Mouse (Mus musculus) limb, embryonic 10.5 days (tissue): ENCODE results near the gene Atf3. TPM values are rescaled to one million over a fixed set of nuclear protein-coding genes. Genes with fewer than 3 reads are reported as not detected.

Source experiments
- DNase-seq: peaks from one replicate; pipeline ENCODE4 v3.0.0-alpha.2; 2017; ENCODE audit warnings: low spot score
- H3K27ac ChIP-seq: fragments of 300-500 bp; sonication (generic); 2 replicates; pipeline ENCODE4 v1.5.1; 2016; ENCODE audit warnings: mild to moderate bottlenecking
- H3K27me3 ChIP-seq: fragments of 300-500 bp; sonication (generic); 2 replicates; pipeline ENCODE4 v1.6.1; 2016; ENCODE audit warnings: low read depth, mild to moderate bottlenecking; ENCODE audit not compliant: poor library complexity, severe bottlenecking
- H3K36me3 ChIP-seq: fragments of 300-500 bp; sonication (generic); 2 replicates; pipeline ENCODE4 v1.6.1; 2016; ENCODE audit warnings: mild to moderate bottlenecking, moderate library complexity
- H3K4me1 ChIP-seq: fragments of 300-500 bp; sonication (generic); 2 replicates; pipeline ENCODE4 v1.6.1; 2016
- H3K4me3 ChIP-seq: fragments of 300-500 bp; sonication (generic); 2 replicates; pipeline ENCODE4 v1.5.1; 2016; ENCODE audit warnings: mild to moderate bottlenecking, moderate library complexity
- H3K9me3 ChIP-seq: fragments of 300-500 bp; sonication (generic); replicated peaks from 2 replicates; pipeline ENCODE4 v1.6.1; 2016; ENCODE audit warnings: mild to moderate bottlenecking
- WGBS: fragments of 180-500 bp; shearing (Covaris S2); methylation state at CpG from one replicate; pipeline ENCODE4 v1.1.7; 2016; 5-methylcytosine and 5-hydroxymethylcytosine counted together
- polyA plus RNA-seq: library from polyadenylated mRNA; unstranded; fragments of >200 nt; fragmentation: Nextera tagmentation; extraction: Ambion mirVana; gene quantifications from 2 replicates; pipeline ENCODE4 v1.2.1, GENCODE M21; 2016

Atf3 gene
- polyA plus RNA-seq, 1 experiment from 2014 or later, result 1.8 TPM

DNA sequence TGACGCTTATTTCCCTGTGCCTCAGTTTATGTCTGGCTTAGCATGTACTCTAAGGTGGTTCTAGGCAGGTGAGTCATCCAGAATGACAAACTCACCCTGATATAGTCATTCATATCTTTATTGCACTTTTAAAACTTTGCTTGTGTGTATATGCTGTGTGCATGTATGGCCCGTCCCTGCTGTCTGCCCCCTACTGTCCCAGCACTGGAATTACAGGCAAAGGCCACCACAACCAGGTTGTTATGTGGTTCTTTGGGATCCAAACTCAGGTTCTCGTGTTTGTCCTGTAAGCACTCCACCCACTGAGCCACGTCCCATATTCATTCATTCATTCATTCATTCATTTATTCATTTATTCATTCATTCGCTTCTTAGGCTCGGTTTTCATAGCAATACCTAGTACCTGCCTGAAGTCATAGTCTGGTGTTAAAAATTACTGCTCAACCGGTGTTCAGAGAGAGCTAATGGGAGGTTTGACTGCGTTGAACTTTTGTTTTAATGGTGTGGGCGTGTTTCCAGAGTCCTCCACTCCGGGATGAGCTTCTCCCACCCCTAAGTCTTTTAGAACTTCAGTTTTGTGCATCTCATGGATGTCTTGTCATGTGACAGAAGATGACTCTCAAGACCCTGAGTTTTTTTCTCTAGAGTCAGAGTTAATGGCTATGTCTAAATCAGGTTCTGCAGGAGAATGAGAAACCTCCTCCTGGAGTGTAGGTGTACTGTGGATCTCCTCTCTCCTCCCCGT, 15.5 kb downstream of the Atf3 start:
- no peak for DNase-seq
- H3K4me3 ChIP-seq, result no peak overlapping the region
- no peaks in the 10 kb centered on the region for H3K4me1 ChIP-seq
- H3K36me3 ChIP-seq, result no peaks in the 10 kb centered on the region
- 85% methylated on average over 11 of the region's 11 CpGs for WGBS
- H3K27me3 ChIP-seq, result no peaks in the 10 kb centered on the region
- H3K9me3 ChIP-seq, result no peaks in the 10 kb centered on the region
- H3K27ac ChIP-seq, result no peak overlapping the region

DNA sequence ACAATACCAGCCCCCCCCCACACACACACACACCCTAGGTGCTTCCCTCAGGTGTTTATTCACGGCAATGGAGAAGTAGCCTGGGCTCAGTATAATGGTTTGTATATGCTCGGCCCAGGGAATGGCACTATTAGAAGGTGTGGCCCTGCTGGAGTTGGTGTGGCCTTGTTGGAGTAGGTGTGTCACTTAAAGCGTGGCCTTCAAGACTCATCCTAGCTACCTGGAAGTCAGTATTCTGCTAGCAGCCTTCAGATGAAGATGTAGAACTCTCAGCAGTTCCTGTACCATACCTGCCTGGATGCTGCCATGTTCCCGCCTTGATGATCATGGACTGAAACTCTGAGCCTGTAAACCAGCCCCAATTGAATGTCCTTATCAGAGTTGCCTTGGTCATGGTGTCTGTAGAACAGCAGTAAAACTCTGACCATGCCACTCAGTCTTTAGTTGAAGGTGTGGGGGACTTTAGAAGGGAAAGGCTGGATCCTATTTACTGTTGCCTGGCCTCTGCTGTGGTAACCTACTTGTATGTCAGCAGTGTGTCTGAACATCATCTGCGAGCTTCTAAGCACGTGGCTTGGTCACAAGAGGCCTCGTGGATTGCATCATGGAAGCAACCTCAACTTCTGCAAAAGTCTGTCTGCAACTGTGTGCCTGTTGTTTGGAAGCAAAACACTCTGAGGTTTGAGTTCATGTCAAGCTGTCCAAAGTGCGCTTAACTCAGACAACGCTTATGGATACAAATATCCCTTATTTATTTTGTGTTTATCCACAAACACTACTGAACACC, 16.8 kb downstream of the Atf3 start:
- H3K27me3 ChIP-seq, result no peaks in the 10 kb centered on the region
- no peaks in the 10 kb centered on the region for H3K36me3 ChIP-seq
- 89% methylated on average over 9 of the region's 9 CpGs for WGBS
- no peaks in the 10 kb centered on the region for H3K4me1 ChIP-seq
- H3K9me3 ChIP-seq, result no peaks in the 10 kb centered on the region
- DNase-seq, result no peak
- H3K27ac ChIP-seq, result no peak overlapping the region
- no peak overlapping the region for H3K4me3 ChIP-seq

DNA sequence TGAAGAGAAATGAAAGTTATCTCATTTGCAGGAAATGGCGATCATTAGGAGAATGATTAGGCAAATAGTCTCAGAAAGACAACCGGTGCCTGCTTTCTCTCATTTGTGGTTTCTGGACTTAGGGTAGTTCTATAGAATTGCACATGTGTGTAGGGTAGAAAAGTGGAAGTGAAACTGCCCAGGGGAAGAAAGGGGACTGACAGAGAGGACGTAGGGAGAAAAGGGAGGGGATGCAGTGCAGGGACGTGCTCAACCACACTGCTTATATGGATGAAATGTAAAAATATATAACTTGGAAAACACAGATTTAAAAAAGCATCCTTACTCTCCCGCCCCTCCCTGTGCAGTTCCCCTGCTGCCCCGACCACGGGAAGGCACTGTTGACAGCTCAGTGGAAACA, 19.9 kb downstream of the Atf3 start:
- Histone ChIP-seq H3K36me3 (no peaks in the 10 kb centered on the region), H3K9me3 (no peaks in the 10 kb centered on the region), H3K4me3 (no peak overlapping the region), H3K27me3 (peaks cover 5% of the 10 kb centered on the region), H3K4me1 (no peaks in the 10 kb centered on the region), H3K27ac (no peak overlapping the region)
- WGBS, result 81% methylated on average over 7 of the region's 7 CpGs
- no peak for DNase-seq

DNA sequence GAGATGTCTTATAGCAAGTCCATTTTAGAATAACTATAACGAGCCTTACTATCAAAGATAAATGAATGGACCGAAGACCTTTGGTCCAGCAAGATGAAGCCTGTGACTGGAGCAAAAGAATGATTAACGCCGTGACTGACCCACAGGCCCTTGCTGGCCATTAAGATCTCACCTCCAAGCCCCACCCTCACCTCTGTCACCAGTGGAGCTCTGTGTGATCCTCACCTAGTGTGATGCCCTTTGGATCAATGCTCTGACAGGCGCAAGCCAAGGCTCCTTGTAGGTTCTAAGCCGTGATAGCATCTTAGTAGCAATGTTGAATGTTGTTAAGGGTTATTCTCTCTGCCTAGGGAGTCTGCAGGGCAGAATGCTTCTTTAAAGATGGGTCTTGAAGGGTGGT, 21.8 kb downstream of the Atf3 start:
- Histone ChIP-seq H3K27ac (no peak overlapping the region), H3K36me3 (no peaks in the 10 kb centered on the region), H3K27me3 (peaks cover 22% of the 10 kb centered on the region), H3K9me3 (no peaks in the 10 kb centered on the region), H3K4me3 (no peak overlapping the region), H3K4me1 (no peaks in the 10 kb centered on the region)
- 91% methylated on average over 6 of the region's 6 CpGs for WGBS
- no peak for DNase-seq

DNA sequence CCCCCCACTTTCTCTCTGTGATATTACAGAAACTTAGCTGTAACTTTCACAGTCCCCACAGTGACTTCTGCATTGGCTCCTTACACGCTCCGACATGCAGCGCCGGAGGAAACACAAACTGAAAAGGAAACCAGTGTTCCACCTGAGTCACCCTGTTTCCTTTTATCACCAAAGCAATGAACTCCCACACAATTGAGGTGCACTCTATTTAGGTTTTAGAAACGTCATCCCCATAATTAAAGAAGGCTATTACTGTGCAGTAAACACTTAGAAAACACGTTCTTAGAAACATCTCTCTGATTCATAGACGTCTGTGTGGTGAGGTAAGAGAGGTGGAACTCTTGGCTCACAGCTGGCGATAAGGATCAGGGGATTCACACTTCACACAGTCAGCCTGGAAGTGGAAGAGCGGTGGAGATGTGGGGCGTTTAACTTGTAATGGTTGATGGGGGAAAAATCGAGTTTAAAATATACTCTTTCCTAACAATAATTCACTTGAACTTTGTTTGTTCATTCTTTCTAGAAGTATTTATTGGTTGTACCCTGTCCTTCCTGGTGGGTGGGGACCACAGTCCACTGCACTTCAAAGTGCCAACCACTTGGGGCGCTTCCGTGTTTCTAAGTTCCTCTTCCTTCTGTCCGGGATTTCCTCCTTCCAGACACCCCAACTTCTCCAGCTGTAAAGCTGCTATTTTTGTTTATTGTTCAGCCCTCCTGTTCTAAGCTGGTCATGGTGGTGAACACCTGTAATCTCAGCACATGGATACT, 24.0 kb downstream of the Atf3 start:
- no peaks in the 10 kb centered on the region for H3K4me1 ChIP-seq
- no peak for DNase-seq
- no peak overlapping the region for H3K4me3 ChIP-seq
- no peaks in the 10 kb centered on the region for H3K9me3 ChIP-seq
- 45% methylated on average over 14 of the region's 14 CpGs for WGBS
- no peaks in the 10 kb centered on the region for H3K36me3 ChIP-seq
- peaks cover 43% of the 10 kb centered on the region for H3K27me3 ChIP-seq
- H3K27ac ChIP-seq, result no peak overlapping the region

DNA sequence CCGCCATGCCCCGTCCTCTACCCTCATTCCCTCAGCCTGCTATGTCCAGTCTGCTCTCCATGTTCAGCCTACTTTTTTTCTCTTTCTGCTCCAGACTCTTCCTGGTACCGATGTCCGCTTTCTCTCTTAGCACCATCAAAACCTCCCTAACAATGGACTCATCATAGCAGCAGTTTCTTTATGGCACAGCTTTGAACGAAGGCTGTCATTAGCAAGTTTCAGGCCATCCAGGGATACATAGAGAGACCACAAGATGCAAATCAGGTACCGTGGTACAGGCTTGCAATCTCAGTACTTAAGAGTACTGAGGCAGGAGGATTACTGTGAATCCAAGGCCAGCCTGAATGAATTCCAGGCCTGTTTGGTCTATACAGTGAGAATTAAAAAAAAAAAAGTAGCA, 25.1 kb downstream of the Atf3 start:
- H3K4me1 ChIP-seq, result no peaks in the 10 kb centered on the region
- H3K9me3 ChIP-seq, result no peaks in the 10 kb centered on the region
- DNase-seq, result no peak
- H3K4me3 ChIP-seq, result no peak overlapping the region
- peaks cover 52% of the 10 kb centered on the region for H3K27me3 ChIP-seq
- 88% methylated on average over 6 of the region's 6 CpGs for WGBS
- no peak overlapping the region for H3K27ac ChIP-seq
- H3K36me3 ChIP-seq, result no peaks in the 10 kb centered on the region

DNA sequence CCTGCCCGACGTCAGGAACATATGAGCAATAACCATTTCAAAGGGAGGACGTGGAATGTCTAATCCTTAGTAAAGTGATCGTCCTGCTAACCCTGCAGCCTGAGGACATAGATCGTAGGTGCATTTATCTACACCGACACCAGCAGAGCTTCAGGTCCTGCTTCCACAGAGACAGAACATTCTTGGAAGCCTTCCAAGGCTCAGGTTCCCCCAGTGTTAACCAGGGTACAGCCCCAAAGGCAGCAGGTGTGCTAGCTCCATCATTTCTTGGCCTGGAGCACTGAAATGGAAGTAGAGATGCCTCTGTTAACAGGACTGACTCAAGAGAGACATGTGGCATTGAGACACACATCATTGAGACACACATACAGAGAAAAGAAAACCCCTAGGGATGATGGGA, 25.6 kb downstream of the Atf3 start:
- H3K27ac ChIP-seq, result no peak overlapping the region
- no peak overlapping the region for H3K4me3 ChIP-seq
- DNase-seq, result no peak
- peaks cover 58% of the 10 kb centered on the region for H3K27me3 ChIP-seq
- no peaks in the 10 kb centered on the region for H3K4me1 ChIP-seq
- 75% methylated on average over 6 of the region's 6 CpGs for WGBS
- H3K9me3 ChIP-seq, result no peaks in the 10 kb centered on the region
- H3K36me3 ChIP-seq, result no peaks in the 10 kb centered on the region

DNA sequence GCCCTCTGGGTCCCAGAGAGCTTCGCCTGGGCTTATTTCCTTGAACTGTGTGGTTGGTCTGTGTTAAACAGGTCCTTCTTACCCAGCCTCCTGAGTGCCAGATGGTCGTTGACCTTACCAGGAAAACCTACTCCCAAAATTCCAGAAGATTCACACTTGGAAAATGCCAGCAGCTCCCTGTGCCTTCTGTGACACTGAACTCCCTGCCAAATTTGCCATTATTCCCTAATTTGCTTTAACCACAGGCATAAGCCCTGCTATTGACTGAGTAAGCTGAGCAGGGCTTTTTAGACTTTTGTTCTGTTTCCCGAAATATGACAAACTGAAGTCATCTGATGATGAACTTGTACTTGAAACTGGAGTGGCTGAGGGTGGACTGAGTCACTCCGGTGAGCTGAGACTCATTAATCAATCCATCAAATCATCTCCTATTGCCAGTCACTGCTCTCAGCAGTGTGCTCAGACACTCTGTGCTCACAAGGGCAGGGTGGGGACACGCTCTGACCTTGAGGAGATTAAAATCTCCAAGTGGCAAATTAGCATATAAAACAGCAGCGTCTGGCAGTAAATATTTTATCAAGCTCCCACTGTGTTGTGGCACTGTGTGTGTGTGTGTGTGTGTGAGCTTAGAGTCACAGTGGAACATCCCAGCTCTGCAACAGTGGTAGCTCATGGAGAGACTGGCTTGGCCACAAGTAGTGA, 28.0 kb downstream of the Atf3 start:
- Histone ChIP-seq H3K4me1 (peaks cover 20% of the 10 kb centered on the region), H3K36me3 (no peaks in the 10 kb centered on the region), H3K9me3 (no peaks in the 10 kb centered on the region), H3K27me3 (peaks cover 82% of the 10 kb centered on the region), H3K4me3 (no peak overlapping the region), H3K27ac (no peak overlapping the region)
- no peak for DNase-seq
- WGBS, result 66% methylated on average over 6 of the region's 6 CpGs

DNA sequence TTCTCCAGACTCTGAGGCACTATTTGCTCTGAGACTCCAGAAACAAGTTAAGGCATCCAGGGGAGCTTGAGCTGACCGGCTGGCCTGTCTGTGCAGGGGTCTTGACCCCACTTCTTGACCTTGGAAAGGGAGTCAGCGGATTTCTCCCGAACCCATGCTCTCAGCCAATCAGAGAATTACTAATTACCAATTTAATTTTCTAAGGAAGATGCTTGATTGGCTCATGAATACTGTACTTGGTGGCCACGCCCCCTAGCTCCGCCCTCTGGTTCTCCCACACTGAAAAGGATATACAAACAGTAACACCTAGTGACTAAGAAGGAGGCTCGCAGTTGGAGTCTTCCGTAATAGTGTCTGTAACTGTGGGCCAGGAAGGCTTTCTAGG, 31.5 kb downstream of the Atf3 start:
- Histone ChIP-seq H3K4me3 (peak overlapping the region; percentile 70; the same call in 1 of the 2 replicates), H3K27ac (no peak overlapping the region), H3K4me1 (peaks cover 52% of the 10 kb centered on the region), H3K9me3 (no peaks in the 10 kb centered on the region), H3K27me3 (peaks cover 88% of the 10 kb centered on the region), H3K36me3 (no peaks in the 10 kb centered on the region)
- 4% methylated on average over 7 of the region's 7 CpGs for WGBS
- DNase-seq, result peak; percentile 43

DNA sequence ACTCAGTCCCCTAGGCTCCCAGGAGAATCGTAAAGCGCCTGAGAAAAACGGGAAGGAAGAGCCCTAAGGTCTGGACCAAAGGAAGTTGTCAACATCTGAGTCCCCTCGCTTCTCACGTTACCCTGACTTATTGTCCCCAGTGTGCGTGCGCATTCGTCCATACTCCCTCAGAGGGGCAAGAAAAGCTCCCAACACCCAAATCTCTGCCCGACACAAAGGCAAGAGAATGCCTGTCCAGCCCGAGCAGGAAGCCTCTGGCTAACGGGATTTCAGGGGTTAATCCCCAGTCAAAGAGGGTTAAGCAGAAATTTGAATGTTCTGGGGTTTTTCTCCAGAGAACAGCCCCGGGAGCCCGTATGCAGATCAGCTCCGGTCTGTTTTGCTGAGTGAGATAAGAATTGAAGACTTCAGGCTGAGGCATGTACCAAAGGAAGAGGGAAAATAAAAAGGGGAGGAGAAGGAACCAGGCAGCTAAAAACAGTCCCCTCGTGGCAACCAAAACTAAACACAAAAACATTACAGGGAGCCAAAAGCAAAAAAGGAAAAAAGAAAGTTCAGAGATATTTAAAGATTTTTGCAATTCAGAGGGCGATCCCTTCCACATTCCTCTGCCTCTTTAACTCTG, 32.0 kb downstream of the Atf3 start:
- peak; percentile 57 for DNase-seq
- Histone ChIP-seq H3K36me3 (no peaks in the 10 kb centered on the region), H3K27ac (no peak overlapping the region), H3K4me3 (peak overlapping the region; percentile 70), H3K27me3 (peaks cover 88% of the 10 kb centered on the region), H3K9me3 (no peaks in the 10 kb centered on the region), H3K4me1 (peaks cover 52% of the 10 kb centered on the region)
- WGBS, result under 1% methylated on average over 16 of the region's 16 CpGs

DNA sequence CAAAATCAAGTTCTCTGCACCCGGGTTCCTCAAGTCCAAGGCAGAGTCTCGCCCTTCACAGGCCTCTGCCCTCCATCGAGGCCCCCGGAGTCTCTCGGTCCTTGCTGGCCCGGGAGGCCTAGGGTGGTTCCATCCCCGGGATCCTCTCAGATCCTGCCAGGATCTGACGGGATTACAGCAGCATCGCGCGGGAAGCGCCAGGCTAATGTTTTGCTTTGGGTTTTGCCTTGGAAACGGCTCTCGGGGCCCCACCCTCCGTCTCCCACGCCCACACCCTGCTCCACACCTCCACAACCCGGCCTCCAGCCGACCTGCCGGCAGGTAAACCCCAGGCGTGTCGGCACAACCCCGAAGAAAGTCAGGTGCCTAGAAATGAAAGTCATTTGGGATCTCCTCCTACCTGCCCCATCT, 33.0 kb downstream of the Atf3 start:
- no peaks in the 10 kb centered on the region for H3K9me3 ChIP-seq
- peak overlapping the region; percentile 70 for H3K4me3 ChIP-seq
- H3K36me3 ChIP-seq, result no peaks in the 10 kb centered on the region
- peak; percentile 67 for DNase-seq
- WGBS, result 2% methylated on average over 22 of the region's 22 CpGs
- H3K27me3 ChIP-seq, result peaks cover 88% of the 10 kb centered on the region
- peaks cover 59% of the 10 kb centered on the region for H3K4me1 ChIP-seq
- H3K27ac ChIP-seq, result no peak overlapping the region; the same call in 1 of the 2 replicates
